Mouse (Mus musculus): ENCODE measurements around the gene Ankrd50. TPM values are rescaled to one million over a fixed set of nuclear protein-coding genes. Genes with fewer than 3 reads are reported as not detected.

Gene Ankrd50
- total and polyA plus RNA-seq, 2 experiments from 2014 or later, result 15.0 to 65.3 TPM

DNA sequence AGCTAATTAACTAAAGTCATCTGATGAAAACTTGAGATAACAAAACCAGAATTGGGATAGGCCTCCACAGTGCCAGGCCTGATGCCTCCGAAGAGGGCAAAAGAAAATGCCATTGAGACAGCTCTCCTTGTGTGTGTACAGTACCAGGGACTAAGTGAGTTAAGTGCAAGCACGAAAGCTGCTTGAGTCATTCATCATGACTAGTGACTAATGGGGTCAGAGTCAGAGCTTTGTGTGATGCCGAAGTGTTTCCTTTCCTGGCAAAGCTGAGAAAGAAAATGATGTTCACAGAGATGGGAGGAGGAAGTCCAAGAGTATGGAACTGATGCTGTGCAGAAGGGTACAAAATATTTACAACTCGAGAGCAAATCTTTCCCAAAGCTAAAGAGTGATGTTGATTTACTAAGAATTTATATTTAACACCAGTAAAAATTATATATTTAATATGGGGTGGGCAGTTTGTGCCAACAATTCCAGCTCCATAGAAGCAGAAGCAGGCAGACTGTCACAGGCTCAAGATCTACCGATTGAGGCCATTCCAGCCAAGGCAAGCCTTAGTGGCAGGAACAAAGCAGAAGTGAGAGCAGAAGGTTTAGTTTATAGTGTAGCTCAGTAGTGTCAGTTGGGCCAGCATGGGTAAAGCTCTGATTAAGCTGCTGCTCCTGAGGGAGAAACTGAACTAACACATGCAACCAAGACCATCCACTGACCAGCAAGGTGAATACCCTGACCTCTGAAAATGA lies 25.0 kb downstream of the Ankrd50 start:
- ATAC-seq (no peak), DNase-seq (ENCODE audit: low spot score) (no peak)
- Histone ChIP-seq H3K27me3 (ENCODE audit: insufficient read depth, low read length) (no peaks in the 10 kb centered on the region), H3K36me3 (ENCODE audit: insufficient read depth, low read length) (peaks cover 36% of the 10 kb centered on the region), H3K4me3 (ENCODE audit: low read length) (no peak overlapping the region), H3K9ac (replicated peaks; ENCODE audit: low read length) (no peak overlapping the region), H3K9me3 (ENCODE audit: low read length) (no peaks in the 10 kb centered on the region), H3K4me2 (ENCODE audit: low read depth, low read length) (no peak overlapping the region), H3K4me1 (ENCODE audit: insufficient read depth, low read length) (no peaks in the 10 kb centered on the region), H3K27ac (no peak overlapping the region)
- WGBS, result 71% methylated on average over 5 of the region's 5 CpGs
- TF ChIP-seq CTCF (IDR thresholded peaks at IDR 0.05; ENCODE audit: low read depth), result no peak

GRCm38 (mm10) chr3:38457041-38457440 lies 27.6 kb downstream of the Ankrd50 start:
- H3K36me3 ChIP-seq (ENCODE audit: insufficient read depth, low read length), result peaks cover 45% of the 10 kb centered on the region
- WGBS, result 89% methylated on average over 14 of the region's 14 CpGs
- ATAC-seq, result no peak

GRCm38 (mm10) chr3:38452199-38452598 lies 32.4 kb downstream of the Ankrd50 start:
- WGBS, result 70% methylated on average over 9 of the region's 9 CpGs
- H3K4me1 ChIP-seq (ENCODE audit: insufficient read depth, low read length), result no peaks in the 10 kb centered on the region
- no peaks in the 10 kb centered on the region for H3K27me3 ChIP-seq (ENCODE audit: insufficient read depth, low read length)
- no peaks in the 10 kb centered on the region for H3K9me3 ChIP-seq (ENCODE audit: low read length)
- ATAC-seq (no peak), DNase-seq (ENCODE audit: low spot score) (peak; percentile 17)
- H3K9ac ChIP-seq (replicated peaks; ENCODE audit: low read length), result no peak overlapping the region
- no peak overlapping the region for H3K4me3 ChIP-seq (ENCODE audit: low read length)
- no peak for TF ChIP-seq CTCF (IDR thresholded peaks at IDR 0.05; ENCODE audit: low read depth)
- H3K4me2 ChIP-seq (ENCODE audit: low read depth, low read length), result no peak overlapping the region
- peaks cover 53% of the 10 kb centered on the region for H3K36me3 ChIP-seq (ENCODE audit: insufficient read depth, low read length)
- H3K27ac ChIP-seq, result no peak overlapping the region

More at GRCm38 (mm10) chr3:38457041-38457440, 27.6 kb downstream of the Ankrd50 start:
- no peak for TF ChIP-seq CTCF (IDR thresholded peaks at IDR 0.05; ENCODE audit: low read depth)
- Histone ChIP-seq H3K4me3 (ENCODE audit: low read length) (no peak overlapping the region), H3K27ac (no peak overlapping the region), H3K4me2 (ENCODE audit: low read depth, low read length) (no peak overlapping the region), H3K9me3 (ENCODE audit: low read length) (no peaks in the 10 kb centered on the region), H3K4me1 (ENCODE audit: insufficient read depth, low read length) (no peaks in the 10 kb centered on the region), H3K9ac (replicated peaks; ENCODE audit: low read length) (no peak overlapping the region), H3K27me3 (ENCODE audit: insufficient read depth, low read length) (no peaks in the 10 kb centered on the region)
- no peak for DNase-seq (ENCODE audit: low spot score)

DNA sequence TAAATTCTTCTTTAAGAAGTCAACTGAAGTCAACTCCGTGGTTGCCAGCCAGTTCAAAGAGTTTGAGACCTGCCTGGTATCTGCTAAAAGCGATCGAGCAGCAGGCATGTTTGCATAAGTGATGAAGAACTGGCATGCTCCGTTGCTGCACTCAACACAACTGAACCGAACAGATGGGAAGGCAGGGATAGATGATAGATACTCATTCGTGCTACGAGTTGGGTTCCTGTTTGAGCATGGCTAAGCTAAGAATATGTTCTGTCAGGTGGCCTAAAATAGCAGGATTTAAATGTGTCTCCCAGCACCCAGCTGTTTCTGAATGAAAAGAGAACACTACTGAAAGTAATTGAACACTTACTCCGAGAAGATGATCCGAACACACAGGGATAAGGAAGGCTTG lies 38.1 kb downstream of the Ankrd50 start:
- whole genome bisulfite sequencing, result 85% methylated on average over 9 of the region's 9 CpGs
- ATAC-seq, result no peak
- DNase-seq (ENCODE audit: low spot score), result no peak

DNA sequence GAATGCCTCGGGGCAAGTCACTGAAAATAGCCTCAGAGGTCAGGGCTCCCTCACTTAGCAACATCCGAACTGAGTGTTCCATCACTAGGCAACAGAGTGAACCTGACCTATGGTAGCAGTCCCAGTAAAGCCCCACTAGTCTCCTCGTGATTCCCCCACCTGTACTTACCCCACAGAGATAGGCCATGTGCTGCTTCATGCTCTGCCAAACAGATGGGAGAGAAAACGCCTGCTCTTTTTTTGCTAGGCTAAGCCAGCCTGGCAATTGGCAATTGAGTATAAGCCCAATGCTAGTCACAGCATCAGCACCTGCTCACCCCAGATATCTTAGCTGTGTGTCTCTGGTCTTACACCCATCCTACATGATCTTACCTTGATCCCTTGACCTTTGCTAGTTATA lies 40.8 kb downstream of the Ankrd50 start:
- ATAC-seq, result peak; percentile 47; the same call in 1 of the 2 replicates
- Histone ChIP-seq H3K4me1 (ENCODE audit: insufficient read depth, low read length) (no peaks in the 10 kb centered on the region; the same call in 1 of the 2 replicates), H3K4me2 (ENCODE audit: low read depth, low read length) (no peak overlapping the region), H3K27me3 (ENCODE audit: insufficient read depth, low read length) (no peaks in the 10 kb centered on the region), H3K36me3 (ENCODE audit: insufficient read depth, low read length) (no peaks in the 10 kb centered on the region), H3K27ac (no peak overlapping the region), H3K4me3 (ENCODE audit: low read length) (no peak overlapping the region), H3K9ac (replicated peaks; ENCODE audit: low read length) (no peak overlapping the region), H3K9me3 (ENCODE audit: low read length) (no peaks in the 10 kb centered on the region)
- TF ChIP-seq CTCF (IDR thresholded peaks at IDR 0.05; ENCODE audit: low read depth), result no peak
- peak; percentile 40 for DNase-seq (ENCODE audit: low spot score)
- 41% methylated on average over 4 of the region's 4 CpGs for WGBS

More for the DNA sequence above, 38.1 kb downstream of the Ankrd50 start:
- no peak overlapping the region for H3K9ac ChIP-seq (replicated peaks; ENCODE audit: low read length)
- H3K4me1 ChIP-seq (ENCODE audit: insufficient read depth, low read length), result no peaks in the 10 kb centered on the region; the same call in 1 of the 2 replicates
- H3K4me3 ChIP-seq (ENCODE audit: low read length), result no peak overlapping the region
- TF ChIP-seq CTCF (IDR thresholded peaks at IDR 0.05; ENCODE audit: low read depth), result no peak
- H3K27me3 ChIP-seq (ENCODE audit: insufficient read depth, low read length), result no peaks in the 10 kb centered on the region
- peaks cover 10% of the 10 kb centered on the region for H3K36me3 ChIP-seq (ENCODE audit: insufficient read depth, low read length)
- no peak overlapping the region for H3K4me2 ChIP-seq (ENCODE audit: low read depth, low read length)
- H3K9me3 ChIP-seq (ENCODE audit: low read length), result no peaks in the 10 kb centered on the region
- H3K27ac ChIP-seq, result no peak overlapping the region

DNA sequence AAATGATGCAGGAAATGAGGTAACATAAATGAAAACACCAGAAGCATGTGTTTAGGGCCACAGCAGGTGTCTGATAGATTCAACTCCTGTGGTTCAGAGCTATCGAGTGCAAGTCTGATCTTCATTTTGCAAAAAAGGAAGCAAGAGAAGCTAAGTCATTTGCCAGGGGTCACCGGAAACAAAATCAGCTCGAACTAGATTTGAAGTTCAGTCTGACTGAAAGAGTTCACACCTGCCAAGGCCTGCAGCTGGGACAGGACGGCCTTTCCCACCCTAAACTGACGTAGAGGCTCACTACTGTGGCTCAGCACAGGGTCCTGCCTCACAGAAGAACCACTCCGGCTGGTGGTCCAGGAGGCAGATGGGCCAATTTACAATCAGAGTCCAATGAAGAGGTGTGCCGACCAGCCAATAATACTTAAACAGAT lies 44.1 kb downstream of the Ankrd50 start:
- DNase-seq (ENCODE audit: low spot score), result no peak
- Histone ChIP-seq H3K9me3 (ENCODE audit: low read length) (no peaks in the 10 kb centered on the region), H3K27ac (no peak overlapping the region), H3K9ac (replicated peaks; ENCODE audit: low read length) (no peak overlapping the region), H3K4me1 (ENCODE audit: insufficient read depth, low read length) (no peaks in the 10 kb centered on the region; the same call in 1 of the 2 replicates), H3K4me3 (ENCODE audit: low read length) (no peak overlapping the region), H3K27me3 (ENCODE audit: insufficient read depth, low read length) (no peaks in the 10 kb centered on the region), H3K36me3 (ENCODE audit: insufficient read depth, low read length) (no peaks in the 10 kb centered on the region), H3K4me2 (ENCODE audit: low read depth, low read length) (no peak overlapping the region)
- TF ChIP-seq CTCF (IDR thresholded peaks at IDR 0.05; ENCODE audit: low read depth), result no peak
- no peak for ATAC-seq
- 55% methylated on average over 7 of the region's 7 CpGs for WGBS

- Histone ChIP-seq H3K9ac (replicated peaks; ENCODE audit: low read length) (no peak overlapping the region), H3K9me3 (ENCODE audit: low read length) (no peaks in the 10 kb centered on the region), H3K4me1 (ENCODE audit: insufficient read depth, low read length) (peaks cover 9% of the 10 kb centered on the region), H3K36me3 (ENCODE audit: insufficient read depth, low read length) (no peaks in the 10 kb centered on the region), H3K27me3 (ENCODE audit: insufficient read depth, low read length) (no peaks in the 10 kb centered on the region), H3K27ac (no peak overlapping the region), H3K4me3 (ENCODE audit: low read length) (no peak overlapping the region), H3K4me2 (ENCODE audit: low read depth, low read length) (no peak overlapping the region)
- 74% methylated on average over 3 of the region's 3 CpGs for WGBS
- ATAC-seq (no peak), DNase-seq (ENCODE audit: low spot score) (no peak)
- no peak for TF ChIP-seq CTCF (IDR thresholded peaks at IDR 0.05; ENCODE audit: low read depth)
Measured at GRCm38 (mm10) chr3:38436596-38436995, 48.0 kb downstream of the Ankrd50 start.

Measured in hindbrain, postnatal 0 days (tissue).